Mouse (Mus musculus): Measurements from ENCODE around the gene Slc29a2.

DNA sequence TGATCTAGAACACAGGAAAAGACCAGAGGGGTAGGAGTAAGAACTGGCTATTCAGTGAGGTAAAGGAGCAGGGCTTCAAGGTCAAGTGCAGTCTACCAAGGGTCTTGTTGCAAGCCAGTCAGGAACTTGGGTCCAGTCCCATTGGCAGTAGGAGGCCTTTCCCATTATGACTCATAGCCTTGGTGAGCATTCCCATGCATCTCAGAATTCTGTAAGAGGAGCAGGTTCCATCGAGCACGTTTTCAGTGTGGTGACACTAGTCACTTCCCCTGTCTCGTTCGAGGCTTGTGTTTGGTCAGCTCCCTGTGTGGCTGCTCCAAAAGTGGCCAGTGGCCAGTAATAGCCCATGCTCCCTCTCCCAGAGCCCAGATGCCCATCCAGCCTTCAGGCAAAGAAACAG, 21.9 kb downstream of the Slc29a2 start:
- TF ChIP-seq CTCF (IDR thresholded peaks at IDR 0.05; ENCODE audit: borderline replicate concordance, extremely low read depth, insufficient read depth, insufficient read length) (no peak), POLR2A (IDR thresholded peaks at IDR 0.05; ENCODE audit: borderline replicate concordance, extremely low read depth, insufficient read depth, insufficient read length, poor library complexity, severe bottlenecking) (no peak)
